Mouse (Mus musculus) olfactory bulb, adult 2 months (tissue): ENCODE measurements around the gene Ipmk.

Experiments
- CTCF ChIP-seq: fragments of 200-500 bp; IDR thresholded peaks from 2 replicates; pipeline ENCODE4 v1.5.1; 2012; ENCODE audit warnings: low read depth, mild to moderate bottlenecking, low read length, moderate library complexity; ENCODE audit not compliant: insufficient read depth
- POLR2A ChIP-seq: fragments of 200-500 bp; IDR thresholded peaks from 2 replicates; pipeline ENCODE4 v1.6.1; 2012; ENCODE audit warnings: mild to moderate bottlenecking, low read depth, low read length, moderate library complexity; ENCODE audit not compliant: insufficient read depth

- TF ChIP-seq POLR2A (no peak), CTCF (no peak)
These were observed 23.9 kb upstream of the Ipmk start for GRCm38 (mm10) chr10:71323669-71324068.
